Mouse (Mus musculus): ENCODE results near the gene Gm11032.
A peak's percentile ranks its signal among the peaks of the same experiment; 100 is the strongest.

DNA sequence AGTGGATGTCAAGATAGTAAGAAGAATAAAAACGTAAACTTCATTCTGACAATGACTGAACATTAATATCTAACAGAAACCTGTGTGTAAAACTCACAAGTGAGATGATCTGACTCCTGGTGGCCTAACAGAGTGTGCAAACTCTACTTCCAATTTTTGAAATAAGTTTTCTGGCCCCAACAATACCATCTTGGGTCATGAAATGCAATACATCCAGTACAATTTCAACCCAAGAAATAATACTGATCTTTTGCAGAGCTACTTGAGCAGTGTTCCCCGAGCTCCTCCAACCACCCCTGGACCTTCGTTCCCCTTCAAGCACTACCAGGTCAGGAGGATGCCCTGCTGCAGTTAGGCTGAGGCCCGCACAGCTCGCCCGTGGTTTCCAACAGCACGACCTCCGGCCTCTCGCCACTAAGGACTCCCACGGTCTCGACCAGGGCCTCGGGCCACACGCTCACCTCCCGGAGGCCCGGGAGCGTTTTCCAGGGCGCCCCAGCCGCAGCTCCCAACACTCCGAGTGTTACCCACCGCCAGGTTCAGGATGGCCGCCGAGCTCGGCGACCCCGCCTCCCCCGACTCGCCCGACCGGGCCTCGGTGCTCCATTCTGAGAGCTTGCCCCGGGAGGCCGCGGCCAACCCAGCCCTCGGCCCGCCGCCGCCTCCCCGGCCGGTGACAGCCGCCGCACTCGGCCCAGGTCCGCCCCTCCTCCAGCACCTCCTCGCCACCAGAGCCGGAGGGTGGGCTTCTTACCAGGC, 25.8 kb upstream of the Gm11032 start:
- TF ChIP-seq CTCF (IDR thresholded peaks at IDR 0.05; ENCODE audit: low read depth), result peak; percentile 49
- TF ChIP-seq EP300 (optimal IDR thresholded peaks at IDR 0.05), result no peak

All from stomach, postnatal 0 days (tissue).